Mouse (Mus musculus): ENCODE results near the gene Zcchc7.
"Not testable (repeated sequence)": the region's sequence is repeated elsewhere in the genome, so short reads cannot be mapped to it uniquely, and the experiment has no call there.

Zcchc7 gene

GRCm38 (mm10) chr4:44917312-44917848, 161.7 kb downstream of the Zcchc7 start:
- no peak for DNase-seq (ENCODE audit: low read depth)

GRCm38 (mm10) chr4:44917907-44918306, 162.2 kb downstream of the Zcchc7 start:
- no peak for DNase-seq (ENCODE audit: low read depth)

- DNase-seq (ENCODE audit: low read depth) = no peak
These were observed 165.2 kb downstream of the Zcchc7 start for GRCm38 (mm10) chr4:44920831-44921230.

GRCm38 (mm10) chr4:44922466-44923128, 166.9 kb downstream of the Zcchc7 start:
- no peak for DNase-seq (ENCODE audit: low read depth)

GRCm38 (mm10) chr4:44923129-44923481, 167.4 kb downstream of the Zcchc7 start:
- DNase-seq (ENCODE audit: low read depth) = no peak

- no peak for DNase-seq (ENCODE audit: low read depth)
These were observed 172.3 kb downstream of the Zcchc7 start for GRCm38 (mm10) chr4:44927934-44928333.

- DNase-seq (ENCODE audit: low read depth) = no peak
These were observed 173.1 kb downstream of the Zcchc7 start for GRCm38 (mm10) chr4:44928790-44929189.

GRCm38 (mm10) chr4:44930406-44930805, 174.7 kb downstream of the Zcchc7 start:
- no peak for DNase-seq (ENCODE audit: low read depth)

- no peak for DNase-seq (ENCODE audit: low read depth)
These were observed 176.1 kb downstream of the Zcchc7 start for GRCm38 (mm10) chr4:44931732-44932131.

GRCm38 (mm10) chr4:44938359-44939340, 183.0 kb downstream of the Zcchc7 start:
- no peak for DNase-seq (ENCODE audit: low read depth)

GRCm38 (mm10) chr4:44939576-44940249, 184.0 kb downstream of the Zcchc7 start:
- no peak for DNase-seq (ENCODE audit: low read depth)

- DNase-seq (ENCODE audit: low read depth) = no peak
These were observed 184.6 kb downstream of the Zcchc7 start for GRCm38 (mm10) chr4:44940286-44940685.

- no peak for DNase-seq (ENCODE audit: low read depth)
These were observed 186.6 kb downstream of the Zcchc7 start for GRCm38 (mm10) chr4:44942237-44942636.

- no peak for DNase-seq (ENCODE audit: low read depth)
These were observed 187.8 kb downstream of the Zcchc7 start for GRCm38 (mm10) chr4:44943480-44943879.

- no peak for DNase-seq (ENCODE audit: low read depth)
These were observed 188.9 kb downstream of the Zcchc7 start for GRCm38 (mm10) chr4:44944426-44945075.

- DNase-seq (ENCODE audit: low read depth) = not testable (repeated sequence)
These were observed 190.4 kb downstream of the Zcchc7 start for GRCm38 (mm10) chr4:44946126-44946525.

GRCm38 (mm10) chr4:44947464-44947863, 191.8 kb downstream of the Zcchc7 start:
- no peak for DNase-seq (ENCODE audit: low read depth)

- DNase-seq (ENCODE audit: low read depth) = no peak
These were observed 192.6 kb downstream of the Zcchc7 start for GRCm38 (mm10) chr4:44948314-44948713.

GRCm38 (mm10) chr4:44953041-44953440, 197.4 kb downstream of the Zcchc7 start:
- no peak for DNase-seq (ENCODE audit: low read depth)

GRCm38 (mm10) chr4:44958776-44959175, 203.1 kb downstream of the Zcchc7 start:
- DNase-seq (ENCODE audit: low read depth) = no peak

GRCm38 (mm10) chr4:44959220-44959619, 203.5 kb downstream of the Zcchc7 start:
- no peak for DNase-seq (ENCODE audit: low read depth)

GRCm38 (mm10) chr4:44963156-44963555, 207.5 kb downstream of the Zcchc7 start:
- no peak for DNase-seq (ENCODE audit: low read depth)
